Mouse (Mus musculus) gastrocnemius, postnatal 25 days (tissue): Measurements from ENCODE around the gene Tecpr1. TPM values are rescaled to one million over a fixed set of nuclear protein-coding genes. Genes with fewer than 3 reads are reported as not detected.

Experiments
- DNase-seq: peaks from one replicate; pipeline ENCODE4 v3.0.0; 2022
- total RNA-seq, 2 experiments: library from RNA; stranded (reverse); gene quantifications; 1 replicate in 1 of 2; 2 replicates in 1 of 2; pipeline ENCODE4 v1.2.3; 2021

Tecpr1 gene
- total RNA-seq, 2 experiments from 2014 or later: 14.4 to 15.3 TPM

DNA sequence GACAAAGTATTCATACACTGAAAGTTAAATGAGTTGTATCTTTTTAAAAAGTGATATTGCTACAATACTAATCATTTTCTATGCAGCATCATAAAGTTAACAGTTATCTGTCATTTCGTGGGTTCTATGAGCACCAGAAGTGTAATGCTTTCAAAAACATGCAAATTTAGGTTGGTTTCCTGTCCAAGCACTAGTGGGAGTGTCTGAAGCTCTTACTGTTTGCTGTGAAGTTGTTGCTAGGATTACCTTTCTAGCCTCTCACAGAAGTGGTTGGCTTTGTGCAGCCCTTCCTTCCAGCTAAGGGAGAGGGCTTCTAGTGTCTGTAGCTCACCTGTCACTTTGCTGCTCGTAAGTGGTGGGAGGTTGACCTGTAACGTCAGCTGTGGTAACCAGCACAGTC lies 57.7 kb downstream of the Tecpr1 start:
- DNase-seq: no peak

DNA sequence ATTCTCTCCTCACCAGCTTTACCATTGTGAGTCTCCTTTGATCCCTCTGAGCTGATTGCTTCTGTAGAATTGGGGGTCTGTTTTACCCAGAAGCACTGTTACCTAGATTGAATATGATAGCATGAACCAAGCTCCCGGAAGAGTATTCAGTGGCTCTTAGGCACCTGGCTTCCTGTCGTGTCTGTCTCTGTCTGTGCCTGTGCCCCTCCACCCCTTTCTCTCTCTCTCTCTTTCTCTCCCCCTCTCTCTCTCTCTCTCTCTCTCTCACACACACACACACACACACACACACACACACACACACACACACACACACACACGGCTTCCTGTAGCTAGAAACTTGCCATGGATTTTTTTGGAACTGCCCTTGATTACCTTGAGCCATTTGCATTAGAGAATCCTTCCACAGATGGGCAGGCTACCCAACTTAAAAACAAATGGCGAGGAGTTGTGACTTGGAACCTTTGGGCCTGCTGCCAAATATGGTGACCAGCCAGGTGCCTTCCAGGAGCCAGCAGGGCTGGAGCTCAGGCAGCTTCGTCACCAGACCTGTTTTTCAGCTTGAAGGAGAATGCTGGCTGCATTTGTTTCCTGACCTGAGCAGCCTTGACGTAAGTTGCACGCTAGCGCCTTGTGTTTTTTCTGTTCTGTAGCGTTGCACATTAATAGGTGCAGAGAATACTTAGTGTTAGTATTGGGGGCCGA lies 60.5 kb downstream of the Tecpr1 start:
- peak; percentile 26 for DNase-seq

DNA sequence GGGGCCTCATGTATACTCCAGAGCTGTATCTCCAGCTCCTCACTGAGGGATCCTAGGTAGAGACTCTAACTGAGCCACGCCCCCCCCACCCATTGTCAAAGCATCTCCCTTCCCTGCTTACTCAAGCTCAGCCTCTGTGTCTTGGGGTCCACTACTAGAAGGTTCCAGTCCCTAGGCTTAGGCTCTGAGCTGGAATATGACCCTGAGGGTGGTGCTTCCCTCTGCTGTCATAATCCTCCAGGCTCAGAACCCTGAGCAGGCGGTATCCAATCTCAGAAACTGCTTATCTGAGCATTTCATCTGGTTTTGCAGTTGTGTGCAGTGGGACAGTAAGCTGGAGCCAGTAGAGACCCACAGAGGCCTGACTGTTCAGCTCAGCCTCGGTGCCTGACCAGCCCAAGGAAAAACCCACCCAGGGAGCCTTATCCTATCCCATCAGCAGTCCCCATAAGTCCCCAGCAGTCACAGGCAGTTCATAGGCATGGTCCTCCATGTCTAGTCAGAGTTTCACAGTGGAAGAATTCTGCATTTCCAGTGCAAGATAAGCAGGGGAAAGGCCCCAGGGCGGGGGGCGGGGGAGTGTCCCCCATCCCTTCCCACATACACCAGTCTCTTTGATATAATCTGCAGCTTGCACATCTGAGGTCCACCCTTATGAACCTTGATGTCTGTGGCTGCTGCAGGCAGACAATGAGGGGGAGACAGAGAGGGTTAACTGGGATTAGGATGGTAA lies 61.2 kb downstream of the Tecpr1 start:
- no peak for DNase-seq

DNA sequence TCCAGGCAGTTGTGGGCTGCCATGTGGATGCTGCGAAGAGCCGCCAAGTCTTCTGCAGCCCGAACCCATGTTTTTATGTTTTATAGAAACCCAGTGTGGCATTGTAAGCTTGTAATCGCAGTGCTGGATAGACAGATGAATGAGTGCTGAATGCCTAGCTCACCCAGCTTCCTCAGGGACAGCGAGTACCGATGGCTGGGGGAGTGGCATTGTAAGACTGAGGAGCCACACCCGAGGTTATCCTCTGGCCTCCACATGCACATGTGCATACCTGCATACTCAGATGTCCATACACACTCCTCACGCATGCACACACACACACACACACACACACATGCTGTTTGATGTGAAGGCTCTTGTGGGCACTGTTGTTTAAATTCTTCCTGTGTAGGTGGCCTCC lies 64.3 kb downstream of the Tecpr1 start:
- no peak for DNase-seq

DNA sequence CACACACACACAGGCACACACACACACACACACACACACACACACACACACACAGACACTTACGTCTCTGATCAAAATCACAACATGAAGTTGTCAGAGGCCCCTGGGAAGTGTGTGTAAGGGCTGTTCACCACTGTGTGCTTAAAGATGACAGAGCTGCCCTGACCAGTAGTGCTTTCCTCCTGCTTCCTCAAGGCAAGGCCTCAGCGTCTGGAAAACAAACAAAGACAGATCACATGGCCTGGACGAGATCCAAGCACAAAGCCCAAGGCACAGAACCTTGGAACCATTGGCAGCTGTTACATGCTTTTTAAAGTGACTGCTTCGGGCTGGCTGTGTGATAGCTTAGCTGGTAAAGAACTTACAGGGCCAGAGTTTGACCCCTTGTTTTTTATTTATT lies 64.8 kb downstream of the Tecpr1 start:
- DNase-seq: peak; percentile 66

DNA sequence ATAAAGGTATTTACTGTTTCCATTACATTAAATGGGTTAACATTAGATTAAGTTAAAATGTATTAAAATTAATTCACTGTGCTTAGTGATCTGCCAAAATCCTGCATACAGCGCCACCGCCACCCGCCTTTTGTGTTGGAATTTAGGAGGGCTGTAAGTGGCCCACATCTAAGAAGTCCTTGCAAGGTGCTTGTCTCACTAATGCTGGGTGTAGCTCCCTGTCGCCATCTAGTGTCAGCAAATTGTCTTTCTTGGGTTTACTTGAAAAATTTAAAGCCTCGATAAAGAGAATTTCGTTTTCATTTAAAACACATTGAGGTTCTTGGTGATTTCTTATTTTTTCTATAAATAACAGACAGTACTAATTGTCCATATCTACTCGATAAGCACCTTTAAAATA lies 68.9 kb downstream of the Tecpr1 start:
- no peak for DNase-seq

DNA sequence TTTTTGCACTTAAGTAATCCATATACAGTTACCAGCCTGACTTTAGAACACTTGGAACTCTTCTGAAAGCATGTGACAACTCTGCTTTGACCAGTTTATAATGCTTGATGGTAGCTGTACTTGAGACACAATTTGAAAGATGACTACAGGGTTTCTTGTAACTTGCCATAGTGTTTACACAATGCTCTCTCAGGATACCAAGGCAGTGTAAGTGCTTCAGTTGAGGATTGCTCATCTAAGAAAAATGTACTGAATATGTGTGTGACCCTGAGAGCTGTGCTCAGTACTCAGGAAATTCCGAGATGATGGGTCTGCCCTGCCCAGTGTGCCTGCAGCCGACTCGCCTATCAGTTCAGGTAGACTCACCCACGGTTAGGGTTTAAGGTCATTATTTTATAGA lies 72.1 kb downstream of the Tecpr1 start:
- no peak for DNase-seq

DNA sequence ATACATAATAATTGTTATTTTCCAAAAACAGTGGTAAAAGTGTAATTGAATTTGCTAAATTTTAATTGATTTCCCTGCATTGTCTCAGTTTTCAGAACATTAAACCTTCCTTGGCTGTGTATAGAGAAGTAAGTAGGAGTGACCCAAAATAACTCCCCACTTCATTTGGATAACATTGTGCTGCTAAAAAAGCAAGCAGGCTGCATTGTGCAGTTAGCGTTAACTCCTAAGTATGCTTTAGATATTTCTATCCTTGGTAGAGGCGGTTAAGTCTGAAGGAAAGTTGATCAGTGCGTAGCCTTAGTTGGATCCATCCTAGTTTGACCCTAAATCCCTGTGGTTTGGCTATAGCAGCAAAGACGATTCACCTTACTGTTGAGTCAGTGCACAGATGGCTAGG lies 73.9 kb downstream of the Tecpr1 start:
- no peak for DNase-seq

DNA sequence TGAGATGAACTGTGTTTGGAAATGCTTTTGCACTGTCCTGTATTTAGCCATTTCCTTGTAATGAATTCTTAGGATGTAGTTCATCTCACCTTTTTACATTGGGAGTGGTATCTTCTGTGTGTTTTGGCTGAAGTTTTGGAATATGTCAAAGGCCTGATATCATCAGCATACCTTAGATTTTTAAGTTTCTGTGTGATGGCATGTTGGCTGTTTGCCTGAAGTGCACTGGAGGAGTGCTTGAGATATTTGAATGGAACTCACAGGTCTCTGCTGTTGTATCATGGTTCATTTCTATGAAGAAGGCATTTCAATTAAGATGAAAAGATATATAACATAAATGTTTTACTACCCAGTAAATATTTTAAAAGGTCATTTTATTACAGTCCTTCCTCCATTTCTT lies 76.5 kb downstream of the Tecpr1 start:
- no peak for DNase-seq

Other genes with a start within 250 kb of the Tecpr1 start
- gene Ccz1, start 208.7 kb downstream of the Tecpr1 start, total RNA-seq: 10 to 100 TPM; 33.5 to 38.0 TPM
- not detected for gene Ocm, start 196.9 kb downstream of the Tecpr1 start, total RNA-seq
- gene Lmtk2, start 123.2 kb downstream of the Tecpr1 start, total RNA-seq: 10 to 100 TPM; 17.0 to 17.3 TPM
- not detected for gene Bhlha15, start 33.3 kb downstream of the Tecpr1 start, total RNA-seq
- 10 to 100 TPM; 36.0 to 43.5 TPM for gene Bri3, start 20.8 kb upstream of the Tecpr1 start, total RNA-seq
- gene Baiap2l1, start 134.5 kb upstream of the Tecpr1 start, total RNA-seq: under 1 TPM; 0.35 to 0.84 TPM